Comparison of ENCODE assay signal across 8 mouse cellular contexts in genomic region chr6:120978019-120978621, GRCm38 (mm10).
DNase-seq lines count a peak whose midpoint lies in the region; ATAC-seq lines count a peak whose summit lies in the region.

No protein-coding gene starts in this region.

- no peaks in the 10 kb centered on the region for H3K9me3 ChIP-seq in heart, embryonic 12.5 days (replicated peaks)
- no peaks in the 10 kb centered on the region for H3K9me3 ChIP-seq in hindbrain, embryonic 11.5 days (ENCODE audit: control insufficient read depth, low read length)
- H3K9me3 ChIP-seq in limb, embryonic 15.5 days = no peaks in the 10 kb centered on the region

- no peak overlapping the region for H3K4me3 ChIP-seq in heart, embryonic 12.5 days
- H3K4me3 ChIP-seq in hindbrain, embryonic 11.5 days (ENCODE audit: low read depth, low read length) = no peak overlapping the region
- no peak overlapping the region for H3K4me3 ChIP-seq in limb, embryonic 15.5 days

- H3K9ac ChIP-seq in heart, embryonic 12.5 days = peak overlapping the region; percentile 40; the same call in 1 of the 2 replicates
- no peak overlapping the region for H3K9ac ChIP-seq in hindbrain, embryonic 11.5 days (ENCODE audit: low read depth, low read length)
- no peak overlapping the region for H3K9ac ChIP-seq in limb, embryonic 15.5 days

- no peaks in the 10 kb centered on the region for H3K27me3 ChIP-seq in heart, embryonic 12.5 days (replicated peaks)
- no peaks in the 10 kb centered on the region for H3K27me3 ChIP-seq in hindbrain, embryonic 11.5 days (ENCODE audit: control insufficient read depth, insufficient read depth, low read length)
- no peaks in the 10 kb centered on the region for H3K27me3 ChIP-seq in limb, embryonic 15.5 days
- no peaks in the 10 kb centered on the region for H3K27me3 ChIP-seq in splenic B cell, adult 2 months (ENCODE audit: control insufficient read depth, insufficient read depth, low read length, poor library complexity, severe bottlenecking)

- peak overlapping the region; percentile 78 for H3K27ac ChIP-seq in heart, embryonic 12.5 days (ENCODE audit: poor library complexity, severe bottlenecking)
- 0 out of 2 replicates have a peak overlapping the region, but pooled peaks have one; percentile 2 for H3K27ac ChIP-seq in hindbrain, embryonic 11.5 days (ENCODE audit: low read depth, low read length)
- H3K27ac ChIP-seq in limb, embryonic 15.5 days = peak overlapping the region; percentile 54; the same call in 1 of the 2 replicates

- no peak for DNase-seq in heart, adult 8-10 months (ENCODE audit: low spot score)
- DNase-seq in MN1 (ENCODE audit: low spot score) = peak; percentile 11
- peak; percentile 34 for DNase-seq in hindbrain, embryonic 11.5 days (ENCODE audit: low spot score)
- peak; percentile 59 for DNase-seq in splenic B cell, adult 2 months (ENCODE audit: low read depth, low spot score)
- DNase-seq in right cerebral cortex, postnatal 10 days (ENCODE audit: low spot score in 2 of 2) = no peak
- DNase-seq in adipocyte (ENCODE audit: low spot score) = no peak

- peaks cover 50% of the 10 kb centered on the region for H3K36me3 ChIP-seq in heart, embryonic 12.5 days
- no peaks in the 10 kb centered on the region for H3K36me3 ChIP-seq in hindbrain, embryonic 11.5 days (ENCODE audit: control insufficient read depth, insufficient read depth, low read length)
- H3K36me3 ChIP-seq in limb, embryonic 15.5 days = peaks cover 11% of the 10 kb centered on the region; the same call in 1 of the 2 replicates
- H3K36me3 ChIP-seq in splenic B cell, adult 2 months (ENCODE audit: control insufficient read depth, insufficient read depth, low read length, poor library complexity, severe bottlenecking) = no peaks in the 10 kb centered on the region

- WGBS in heart, embryonic 12.5 days = 28% methylated on average over 18 of the region's 18 CpGs
- 55% methylated on average over 18 of the region's 18 CpGs for WGBS in hindbrain, embryonic 11.5 days
- WGBS in limb, embryonic 15.5 days = 50% methylated on average over 18 of the region's 18 CpGs

- peaks cover 20% of the 10 kb centered on the region for H3K4me1 ChIP-seq in heart, embryonic 12.5 days (replicated peaks)
- peaks cover 11% of the 10 kb centered on the region for H3K4me1 ChIP-seq in hindbrain, embryonic 11.5 days (replicated peaks; ENCODE audit: control insufficient read depth, insufficient read depth, low read length)
- peaks cover 16% of the 10 kb centered on the region for H3K4me1 ChIP-seq in limb, embryonic 15.5 days

- no peak overlapping the region for H3K4me2 ChIP-seq in heart, embryonic 12.5 days
- no peak overlapping the region for H3K4me2 ChIP-seq in hindbrain, embryonic 11.5 days (replicated peaks; ENCODE audit: low read depth, low read length)
- H3K4me2 ChIP-seq in limb, embryonic 15.5 days = no peak overlapping the region

- peak; percentile 54 for ATAC-seq in heart, embryonic 12.5 days (ENCODE audit: insufficient number of reproducible peaks, low FRiP score)
- no peak for ATAC-seq in hindbrain, embryonic 11.5 days (ENCODE audit: low FRiP score)
- no peak for ATAC-seq in limb, embryonic 15.5 days (ENCODE audit: insufficient number of reproducible peaks, low FRiP score, low TSS enrichment, low read depth)

Comparison
In these comparisons a context has a peak if more than half of its experiments do, and no peak if none do; other contexts are left out.
1. H3K27ac ChIP-seq: peak in every context shown above with its lines; median percentile 78 in heart, embryonic 12.5 days; 54 in limb, embryonic 15.5 days; 2 in hindbrain, embryonic 11.5 days.
2. DNase-seq: peak in MN1 (single experiment), hindbrain, embryonic 11.5 days (single experiment) and splenic B cell, adult 2 months (single experiment); none in heart, adult 8-10 months (single experiment), right cerebral cortex, postnatal 10 days (0 of 2) and adipocyte (single experiment).